Mouse (Mus musculus): ENCODE data around the gene Clec2h.
A peak's percentile ranks its signal among the peaks of the same experiment; 100 is the strongest.
"Not testable (repeated sequence)": the region's sequence is repeated elsewhere in the genome, so short reads cannot be mapped to it uniquely, and the experiment has no call there.

Clec2h gene

DNA sequence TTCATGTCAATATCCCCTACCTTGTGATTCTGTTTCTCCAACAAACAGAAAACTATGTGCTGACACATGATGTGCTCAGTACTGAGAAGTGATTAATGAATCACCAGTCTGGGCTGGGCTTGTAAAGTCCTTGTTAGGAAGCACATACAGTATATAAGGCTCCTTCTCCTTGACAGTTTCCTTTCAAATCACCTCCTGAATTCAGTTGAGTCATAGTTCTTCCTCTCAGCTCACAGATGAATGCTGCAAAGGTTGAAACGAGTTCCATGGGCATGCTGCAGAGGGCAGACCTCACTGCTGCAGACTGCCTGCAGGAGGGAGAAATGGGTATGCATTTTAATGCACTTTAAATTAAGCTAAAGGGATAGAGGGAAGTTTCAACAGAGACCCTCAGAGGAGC is at the start of gene Clec2h:
Gene Clec2h, plus strand, starts transcription at position 180 of the 400 bp plus-strand sequence.
- no peak for DNase-seq (ENCODE audit: low read depth)

GRCm38 (mm10) chr6:128622733-128623132 is 39.5 kb upstream of the Clec2h start:
- DNase-seq (ENCODE audit: low read depth), result no peak

DNA sequence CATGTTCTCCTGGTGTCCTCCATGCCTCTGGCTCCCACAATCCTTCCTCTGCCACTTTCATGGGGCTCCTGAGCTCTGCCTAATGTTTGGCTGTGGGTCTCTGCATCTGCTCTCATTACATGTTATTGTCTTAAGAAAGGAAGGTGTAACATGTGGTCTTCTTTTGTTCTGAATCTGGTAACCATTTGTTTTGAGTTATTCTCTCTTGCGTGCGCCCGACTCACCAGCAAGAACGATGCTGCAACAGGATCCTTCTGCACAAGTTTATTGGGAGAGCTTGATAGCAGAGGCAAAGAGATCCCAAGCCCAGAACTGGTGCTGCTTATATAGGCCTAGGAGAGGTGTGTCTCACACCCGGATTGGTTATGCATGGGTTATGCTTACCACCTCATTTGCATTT is 38.8 kb upstream of the Clec2h start, which contains the start of gene Klrb1a:
Gene Klrb1a, minus strand, starts transcription at position 101 of the 400 bp plus-strand sequence.
- DNase-seq (ENCODE audit: low read depth), result not testable (repeated sequence)

DNA sequence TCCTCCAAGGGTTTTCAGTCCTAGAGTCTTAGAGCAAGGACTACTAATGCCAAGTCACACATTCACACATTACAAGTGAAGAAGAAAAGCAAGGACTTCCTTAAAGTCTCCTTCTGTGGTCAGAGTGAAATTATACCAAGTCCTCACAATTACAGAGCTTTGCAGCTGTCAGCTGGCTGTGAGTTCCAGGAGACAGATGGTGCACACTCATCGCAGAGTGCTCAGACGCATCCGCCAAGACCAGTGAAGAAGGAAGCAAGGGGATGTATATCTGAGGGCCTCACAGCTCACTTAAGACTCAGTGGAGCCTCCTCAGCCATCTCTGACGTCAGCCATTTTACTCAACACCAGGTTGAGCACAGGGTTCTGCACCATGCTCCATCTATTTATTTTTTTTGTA is 37.8 kb upstream of the Clec2h start:
- no peak for DNase-seq (ENCODE audit: low read depth)

- DNase-seq (ENCODE audit: low read depth), result not testable (repeated sequence)
These were observed 36.9 kb upstream of the Clec2h start for GRCm38 (mm10) chr6:128625246-128625645.

DNA sequence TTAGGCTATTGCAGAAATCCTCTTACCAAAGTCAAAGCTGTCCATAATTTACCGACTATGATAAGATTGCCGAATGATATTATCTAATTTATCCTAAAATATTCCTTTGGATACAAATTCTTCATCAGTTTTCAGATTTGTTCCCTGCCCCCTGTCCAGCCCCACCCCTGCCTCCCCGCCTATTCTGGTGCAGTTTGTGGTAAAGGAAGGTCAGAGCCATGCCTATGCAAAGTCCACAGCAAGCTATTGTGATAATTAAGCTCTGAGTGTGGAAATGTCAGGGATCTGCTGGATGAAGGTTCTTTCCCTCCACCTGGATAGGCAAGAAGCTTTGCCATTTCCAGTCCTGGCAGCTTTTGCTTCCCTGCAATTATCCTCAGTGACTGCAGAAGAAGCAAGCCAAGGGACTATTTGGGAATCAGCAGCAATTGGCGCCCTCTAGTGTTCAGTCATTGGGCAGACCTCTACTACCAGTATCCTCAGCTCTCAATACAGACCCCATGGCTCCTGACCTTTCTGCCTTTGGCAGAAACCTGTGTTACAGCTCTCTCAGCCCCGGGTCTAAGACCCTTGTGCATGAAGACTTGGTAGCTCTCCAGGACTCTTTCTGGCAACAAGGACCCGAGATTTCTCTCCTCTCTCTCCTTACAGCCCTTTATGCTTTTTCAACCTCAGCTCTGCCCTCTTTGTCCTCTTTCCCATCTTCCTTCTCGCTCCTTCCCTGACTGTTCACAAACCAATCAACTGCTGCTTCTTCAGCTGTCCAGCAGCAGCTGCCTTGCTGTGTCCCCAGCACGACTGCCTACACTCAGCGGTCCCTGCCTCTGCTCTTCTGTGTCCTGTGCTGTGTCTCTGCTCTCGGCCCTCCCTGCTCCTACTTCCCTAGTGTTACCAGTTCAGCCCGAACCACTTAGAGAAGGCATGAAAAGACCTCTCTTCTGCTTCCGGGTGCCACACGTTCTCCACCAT is 32.1 kb upstream of the Clec2h start:
- peak; percentile 13 for DNase-seq (ENCODE audit: low read depth)

- not testable (repeated sequence) for DNase-seq (ENCODE audit: low read depth)
These were observed 31.0 kb upstream of the Clec2h start for GRCm38 (mm10) chr6:128630912-128631905.

- DNase-seq (ENCODE audit: low read depth), result no peak
These were observed 21.5 kb upstream of the Clec2h start for GRCm38 (mm10) chr6:128640673-128641072.

GRCm38 (mm10) chr6:128641116-128641716 is 21.0 kb upstream of the Clec2h start:
- DNase-seq (ENCODE audit: low read depth), result no peak

DNA sequence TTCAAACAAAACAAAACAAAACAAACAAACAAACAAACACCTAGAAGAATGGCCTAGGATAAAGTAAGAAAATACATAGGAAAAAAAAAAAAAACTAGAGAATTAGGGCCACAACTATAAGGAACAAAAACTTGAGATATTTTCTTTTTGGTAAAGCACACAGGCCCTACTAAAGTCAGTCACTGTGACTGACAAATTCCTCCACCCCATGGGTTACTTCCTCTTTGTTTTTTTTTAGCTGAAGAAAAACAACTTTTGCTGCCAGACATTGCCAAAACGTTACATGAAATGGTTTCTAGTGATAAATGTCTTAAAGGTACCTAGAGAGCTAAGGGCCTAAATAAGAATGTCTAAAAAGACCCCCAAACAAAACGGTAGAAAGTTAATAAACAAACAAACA is 18.2 kb upstream of the Clec2h start:
- no peak for DNase-seq (ENCODE audit: low read depth)

DNA sequence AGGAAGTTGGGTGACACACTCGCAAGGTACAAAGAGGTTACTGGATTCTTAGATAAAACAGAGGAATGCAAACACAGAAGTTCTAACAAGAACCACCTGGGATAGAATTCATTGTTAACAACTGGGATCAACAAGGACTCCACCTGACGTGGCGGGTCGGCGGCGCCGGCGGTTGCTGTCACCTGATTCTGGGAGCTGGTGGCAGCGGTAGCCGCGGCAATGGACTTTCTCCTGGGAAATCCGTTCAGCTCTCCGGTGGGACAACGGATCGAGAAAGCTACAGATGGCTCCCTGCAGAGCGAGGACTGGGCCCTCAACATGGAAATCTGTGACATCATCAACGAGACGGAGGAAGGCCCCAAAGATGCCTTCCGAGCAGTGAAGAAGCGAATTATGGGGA is 17.5 kb upstream of the Clec2h start:
- not testable (repeated sequence) for DNase-seq (ENCODE audit: low read depth)

GRCm38 (mm10) chr6:128645708-128646107 is 16.5 kb upstream of the Clec2h start:
- not testable (repeated sequence) for DNase-seq (ENCODE audit: low read depth)

GRCm38 (mm10) chr6:128649681-128650080 is 12.5 kb upstream of the Clec2h start:
- DNase-seq (ENCODE audit: low read depth), result no peak

DNA sequence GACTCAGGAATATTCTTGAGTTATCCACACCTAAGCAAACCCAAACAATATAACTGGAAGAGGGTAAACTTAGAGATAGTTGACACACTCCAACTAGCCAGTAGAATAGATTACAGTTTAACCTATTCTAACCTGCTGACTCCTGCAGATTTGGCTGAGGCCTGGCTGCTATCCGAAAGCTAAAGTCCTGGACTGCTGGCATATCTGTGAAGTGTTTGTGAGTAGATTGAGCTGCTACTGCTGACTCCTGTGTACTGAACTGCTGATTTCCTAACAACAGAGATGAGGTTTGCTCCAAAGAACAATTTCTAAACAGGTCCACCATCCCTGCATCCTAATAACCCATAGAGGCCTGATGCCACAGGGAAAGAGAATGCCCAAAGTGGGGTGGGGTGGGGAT is 12.0 kb upstream of the Clec2h start:
- DNase-seq (ENCODE audit: low read depth), result no peak

DNA sequence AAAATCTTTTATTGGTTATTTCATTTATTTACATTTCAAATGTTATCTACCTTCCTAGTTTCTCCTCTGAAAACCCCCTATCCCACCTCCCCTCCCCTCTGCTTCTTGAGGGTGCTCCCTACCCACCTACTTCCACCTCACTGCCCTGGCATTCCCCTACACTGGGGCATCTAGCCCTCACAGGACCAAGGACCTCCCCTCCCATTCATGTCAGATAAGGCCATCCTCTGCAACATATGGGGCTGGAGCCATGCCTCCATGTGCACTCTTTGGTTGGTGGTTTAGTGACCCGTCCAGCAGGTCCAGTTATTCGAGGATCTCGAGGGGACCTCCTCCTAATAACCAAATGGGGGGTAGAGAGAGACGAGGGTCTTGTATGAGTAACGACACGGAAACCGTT is 11.4 kb upstream of the Clec2h start:
- not testable (repeated sequence) for DNase-seq (ENCODE audit: low read depth)

GRCm38 (mm10) chr6:128652938-128653337 is 9.2 kb upstream of the Clec2h start:
- DNase-seq (ENCODE audit: low read depth), result no peak

- no peak for DNase-seq (ENCODE audit: low read depth)
These were observed 936 bp upstream of the Clec2h start for GRCm38 (mm10) chr6:128661249-128661648.

DNA sequence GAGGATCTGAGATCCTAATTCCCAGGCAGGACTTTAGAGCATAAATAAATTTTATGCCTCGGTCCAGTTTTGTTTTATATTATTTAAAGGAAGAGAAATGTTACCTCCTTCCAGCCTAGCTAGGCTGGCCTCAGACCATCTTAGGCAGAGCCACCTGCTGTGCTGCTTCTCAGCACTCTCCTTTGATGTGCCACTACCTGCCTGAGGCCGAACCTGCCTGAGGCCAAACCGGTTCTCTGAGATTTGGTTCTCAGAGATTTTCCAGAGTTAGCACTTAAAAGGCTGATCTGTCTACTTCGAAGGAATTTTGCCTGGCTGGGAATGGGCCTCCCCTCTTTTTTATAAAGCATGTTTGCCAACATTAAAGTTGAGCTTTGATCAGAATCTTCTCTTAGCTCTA is 7.8 kb downstream of the Clec2h start:
- DNase-seq (ENCODE audit: low read depth), result no peak

- DNase-seq (ENCODE audit: low read depth), result no peak
These were observed 17.4 kb downstream of the Clec2h start for GRCm38 (mm10) chr6:128679574-128679973.

- no peak for DNase-seq (ENCODE audit: low read depth)
These were observed 39.5 kb downstream of the Clec2h start for GRCm38 (mm10) chr6:128701691-128702090.

DNA sequence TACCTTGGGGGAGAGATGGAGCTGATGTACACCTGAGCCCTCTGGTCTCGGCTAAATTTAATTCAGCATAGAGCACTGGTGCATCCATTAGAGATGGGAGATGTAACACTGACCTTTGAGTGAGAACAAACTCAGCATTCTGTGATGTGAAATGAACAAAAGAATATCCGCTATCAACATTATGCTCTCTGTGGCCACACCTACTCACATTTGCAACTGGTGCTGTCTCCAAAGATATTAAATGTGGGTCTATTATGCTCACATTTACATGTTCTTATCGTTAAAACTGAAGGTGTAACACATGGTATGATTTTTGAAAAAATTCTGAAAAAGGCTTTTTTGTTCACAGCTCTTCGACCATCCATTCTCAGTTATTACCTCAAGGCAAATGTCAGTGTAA is 60.8 kb downstream of the Clec2h start, which contains the start of gene Klrb1:
Gene Klrb1, minus strand, starts transcription at position 101 of the 400 bp plus-strand sequence.
- DNase-seq (ENCODE audit: low read depth), result no peak
